Mouse (Mus musculus): ENCODE results near the gene Cdkl5.

DNA sequence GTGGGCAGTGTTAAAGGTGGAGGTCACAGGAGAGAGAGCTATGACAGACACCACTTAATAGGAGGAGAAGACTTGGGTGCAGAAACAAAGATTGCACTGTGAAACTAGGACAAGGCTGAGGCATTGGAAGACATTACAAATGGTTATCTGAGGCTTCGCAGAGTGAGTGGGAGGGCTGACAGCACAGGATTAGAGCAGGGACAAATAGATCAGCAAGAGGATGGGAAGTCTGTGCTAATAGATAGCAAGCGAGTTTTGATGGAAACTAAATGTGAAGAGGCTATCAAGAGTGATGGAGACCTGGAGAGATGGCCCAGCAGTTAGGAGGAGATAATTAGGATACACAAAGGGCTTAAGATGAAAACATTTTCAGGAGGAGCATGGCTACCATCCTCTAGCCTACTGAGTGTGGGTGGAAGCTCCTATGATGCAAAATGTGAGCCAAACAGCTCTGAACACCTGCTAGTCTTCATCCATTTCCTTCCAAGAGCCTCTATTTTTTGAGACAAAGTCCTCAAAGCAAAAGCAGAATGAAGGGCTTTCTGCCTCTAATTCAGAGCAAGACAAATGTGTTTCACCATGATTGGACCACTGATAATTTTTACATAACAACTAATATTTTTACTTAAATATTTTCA, 89.3 kb downstream of the Cdkl5 start:
- TF ChIP-seq CTCF (IDR thresholded peaks at IDR 0.05; ENCODE audit: low read depth) (no peak), EP300 (IDR thresholded peaks at IDR 0.05; ENCODE audit: low read depth) (no peak)

Measured in heart, postnatal 0 days (tissue).